Mouse (Mus musculus): ENCODE measurements around the gene Pacsin1. TPM values are rescaled to one million over a fixed set of nuclear protein-coding genes. Genes with fewer than 3 reads are reported as not detected.
"Not testable (repeated sequence)": the region's sequence is repeated elsewhere in the genome, so short reads cannot be mapped to it uniquely, and the experiment has no call there.

Pacsin1 gene
- polyA plus RNA-seq, 1 experiment, result 254 TPM

DNA sequence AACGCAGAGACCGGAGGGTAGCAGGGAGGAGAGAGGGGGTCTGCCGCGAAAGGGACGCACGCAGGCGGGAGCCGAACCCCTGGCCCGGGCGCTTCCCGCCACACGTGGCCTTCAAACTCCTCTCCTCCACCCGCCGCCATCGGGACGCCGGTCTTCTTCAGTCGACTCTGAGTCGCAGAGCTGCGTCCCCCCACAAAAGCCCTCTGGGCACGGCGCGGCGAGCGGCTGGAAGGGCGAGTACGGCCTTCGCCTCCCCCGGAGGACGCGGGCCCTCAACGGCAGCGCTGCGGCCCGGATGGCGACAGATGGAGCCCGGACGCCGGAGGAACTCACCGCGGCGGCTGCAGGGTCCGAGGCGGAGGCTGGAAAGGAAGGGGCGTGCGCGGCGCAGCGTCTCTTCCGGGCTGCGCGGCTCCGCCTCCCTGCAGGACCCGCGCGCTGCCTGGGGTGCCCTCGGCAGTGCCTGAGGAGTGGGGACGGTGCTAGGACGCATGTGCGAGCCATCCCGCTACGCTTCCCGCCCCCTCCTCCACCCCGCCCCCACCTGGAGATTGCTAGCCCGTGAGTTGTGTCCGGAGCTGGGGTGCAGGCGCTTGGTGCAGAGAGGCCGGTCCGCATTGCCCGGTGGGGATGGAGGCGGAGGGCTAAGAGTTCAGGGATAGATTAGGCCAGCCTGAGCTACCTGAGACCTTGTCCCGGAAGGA lies 20.3 kb upstream of the Pacsin1 start, which contains the start of gene RPS10-NUDT3:
TSS of gene RPS10-NUDT3 (minus strand) at position 352 of the 704 bp plus-strand sequence.
- H3K4me1 ChIP-seq (ENCODE audit: control insufficient read depth, insufficient read depth, low read length), result peaks cover 2% of the 10 kb centered on the region; the same call in 1 of the 2 replicates
- H3K27ac ChIP-seq (ENCODE audit: insufficient read depth, low read length), result peak within 1 kb of the TSS; percentile 41; the same call in 1 of the 2 replicates
- H3K4me3 ChIP-seq (ENCODE audit: insufficient read depth, low read length), result peak within 1 kb of the TSS; percentile 71
- no peak for TF ChIP-seq CTCF (IDR thresholded peaks at IDR 0.05; ENCODE audit: extremely low read depth, insufficient read depth, low read length)
- TF ChIP-seq POLR2A (IDR thresholded peaks at IDR 0.05; ENCODE audit: extremely low read depth, insufficient read depth, low read length), result peak; percentile 68; the same call in 1 of the 2 replicates

DNA sequence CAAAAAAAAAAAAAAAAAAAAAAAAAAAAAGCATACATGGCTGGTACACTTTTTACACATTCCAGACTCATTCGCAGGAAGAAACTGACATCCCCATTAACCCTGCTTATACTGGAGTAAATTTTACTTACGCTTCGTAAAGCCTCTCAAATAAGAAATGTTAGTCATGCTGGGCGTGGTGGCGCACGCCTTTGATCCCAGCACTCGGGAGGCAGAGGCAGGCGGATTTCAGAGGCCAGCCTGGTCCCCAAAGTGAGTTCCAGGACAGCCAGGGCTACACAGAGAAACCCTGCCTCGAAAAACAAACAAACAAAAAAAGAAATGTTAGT lies 19.8 kb upstream of the Pacsin1 start:
- H3K4me3 ChIP-seq (ENCODE audit: insufficient read depth, low read length), result peak overlapping the region; percentile 71
- not testable (repeated sequence) for H3K4me1 ChIP-seq (ENCODE audit: control insufficient read depth, insufficient read depth, low read length); H3K27ac ChIP-seq (ENCODE audit: insufficient read depth, low read length)

DNA sequence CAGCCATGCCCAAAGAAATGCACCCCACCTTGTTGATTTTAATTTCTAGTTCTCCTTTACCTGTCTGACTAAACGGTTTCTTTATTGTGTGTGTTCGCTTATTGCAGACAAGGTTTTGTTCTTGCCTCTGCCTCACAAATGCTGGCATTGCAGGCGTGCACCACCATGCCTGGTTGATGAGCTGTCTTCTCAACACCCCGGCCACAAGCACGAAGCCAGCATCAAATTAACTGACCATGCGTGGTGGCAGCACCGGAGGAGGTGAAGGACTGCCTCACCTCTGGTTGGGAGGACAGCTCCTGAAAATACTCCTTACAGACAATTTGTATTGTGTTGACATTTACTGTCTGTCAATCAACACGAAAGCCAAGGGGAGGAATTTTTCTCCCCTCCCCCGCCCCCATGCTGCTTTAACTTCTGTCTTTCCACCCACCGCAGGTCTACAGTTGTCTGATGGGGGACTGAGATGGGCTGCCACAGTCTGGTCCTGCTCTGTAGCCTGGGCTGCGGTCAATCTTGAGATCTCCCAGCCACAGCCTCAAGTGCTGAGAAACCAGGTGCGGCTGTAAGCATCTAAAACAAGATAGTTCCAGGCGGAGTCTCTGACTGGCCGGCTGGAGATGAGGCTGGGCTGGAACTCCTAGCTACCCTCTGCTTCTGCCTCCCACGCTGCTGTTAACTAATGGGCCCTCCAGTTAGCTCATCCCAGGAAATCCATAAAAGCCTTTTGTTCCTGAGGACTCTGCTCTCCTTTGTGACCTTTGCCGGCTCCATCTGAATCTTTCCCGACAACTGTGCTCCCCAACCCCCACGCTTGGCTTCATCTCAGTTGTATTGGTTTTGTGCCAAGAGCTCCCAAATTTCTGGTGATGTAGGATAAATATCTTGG lies 18.9 kb upstream of the Pacsin1 start, which contains the start of gene Rps10:
TSS of gene Rps10 (minus strand) at position 538 of the 889 bp plus-strand sequence.
- TF ChIP-seq CTCF (IDR thresholded peaks at IDR 0.05; ENCODE audit: extremely low read depth, insufficient read depth, low read length) (no peak), POLR2A (IDR thresholded peaks at IDR 0.05; ENCODE audit: extremely low read depth, insufficient read depth, low read length) (no peak)
- Histone ChIP-seq H3K4me3 (ENCODE audit: insufficient read depth, low read length) (peak within 1 kb of the TSS; percentile 71; the same call in 1 of the 2 replicates), H3K27ac (ENCODE audit: insufficient read depth, low read length) (peak within 1 kb of the TSS; percentile 41), H3K4me1 (ENCODE audit: control insufficient read depth, insufficient read depth, low read length) (peaks cover 2% of the 10 kb centered on the region; the same call in 1 of the 2 replicates)

DNA sequence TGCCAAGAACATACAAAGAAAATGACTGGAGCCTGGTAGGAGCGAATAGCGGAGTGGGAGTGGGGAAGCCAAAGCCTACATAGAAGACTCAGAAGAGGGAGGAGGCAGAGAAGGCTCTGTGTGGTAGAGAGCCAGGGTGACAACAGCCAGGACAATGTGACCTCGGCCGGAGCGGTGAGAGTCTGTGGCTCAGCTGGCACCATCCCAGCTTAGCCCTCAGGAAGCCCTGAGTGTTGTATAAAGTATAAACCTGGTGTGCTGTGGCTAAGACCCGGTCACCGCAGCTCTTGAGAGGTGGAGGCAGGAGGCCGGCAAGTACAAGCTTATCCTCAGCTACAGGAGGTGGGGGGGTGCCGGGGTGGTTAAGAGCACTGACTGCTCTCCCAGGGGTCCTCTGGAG lies 18.0 kb upstream of the Pacsin1 start:
- Histone ChIP-seq H3K27ac (ENCODE audit: insufficient read depth, low read length) (no peak overlapping the region), H3K4me1 (ENCODE audit: control insufficient read depth, insufficient read depth, low read length) (peaks cover 2% of the 10 kb centered on the region; the same call in 1 of the 2 replicates), H3K4me3 (ENCODE audit: insufficient read depth, low read length) (no peak overlapping the region)
- TF ChIP-seq CTCF (IDR thresholded peaks at IDR 0.05; ENCODE audit: extremely low read depth, insufficient read depth, low read length), result no peak
- TF ChIP-seq POLR2A (IDR thresholded peaks at IDR 0.05; ENCODE audit: extremely low read depth, insufficient read depth, low read length), result no peak

DNA sequence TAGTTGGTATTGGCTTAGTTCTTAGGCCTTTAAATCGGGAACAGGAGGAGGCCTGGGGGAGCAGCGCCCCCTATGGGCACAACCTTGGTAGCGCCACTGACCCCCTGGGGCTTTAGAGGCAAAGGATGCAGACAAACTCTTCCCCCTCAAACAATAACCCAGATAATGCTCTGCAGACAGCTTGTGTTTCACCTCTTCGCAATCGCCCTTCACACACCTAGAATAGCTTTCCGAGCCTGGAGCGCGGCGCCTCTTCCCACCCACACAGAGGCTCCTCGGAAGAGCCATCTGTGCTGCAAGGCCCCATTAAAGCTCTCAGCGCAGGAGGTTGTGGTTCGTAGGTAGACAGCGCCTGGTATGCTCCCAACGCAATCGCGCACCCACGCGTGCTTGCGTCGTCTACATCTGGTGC lies 16.4 kb upstream of the Pacsin1 start:
- TF ChIP-seq POLR2A (IDR thresholded peaks at IDR 0.05; ENCODE audit: extremely low read depth, insufficient read depth, low read length) (no peak), CTCF (IDR thresholded peaks at IDR 0.05; ENCODE audit: extremely low read depth, insufficient read depth, low read length) (peak; percentile 37)
- peaks cover 2% of the 10 kb centered on the region; the same call in 1 of the 2 replicates for H3K4me1 ChIP-seq (ENCODE audit: control insufficient read depth, insufficient read depth, low read length)
- H3K4me3 ChIP-seq (ENCODE audit: insufficient read depth, low read length), result no peak overlapping the region
- H3K27ac ChIP-seq (ENCODE audit: insufficient read depth, low read length), result 0 out of 2 replicates have a peak overlapping the region, but pooled peaks have one; percentile 47

DNA sequence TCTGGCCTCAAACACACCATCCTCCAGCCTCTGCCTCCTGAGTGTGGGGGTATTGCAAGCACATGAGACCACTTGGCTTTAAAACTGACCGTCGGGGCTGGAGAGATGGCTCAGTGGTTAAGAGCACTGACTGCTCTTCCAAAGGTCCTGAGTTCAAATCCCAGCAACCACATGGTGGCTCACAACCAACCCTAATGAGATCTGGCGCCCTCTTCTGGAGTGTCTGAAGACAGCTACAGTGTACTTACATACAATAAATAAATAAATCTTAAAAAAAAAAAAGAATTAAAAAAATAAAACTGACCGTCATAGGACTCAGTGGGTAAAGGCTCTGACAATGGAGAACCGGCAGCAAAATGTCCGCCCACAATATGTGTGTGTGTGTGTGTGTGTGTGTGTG lies 15.5 kb upstream of the Pacsin1 start:
- not testable (repeated sequence) for H3K4me1 ChIP-seq (ENCODE audit: control insufficient read depth, insufficient read depth, low read length); H3K4me3 ChIP-seq (ENCODE audit: insufficient read depth, low read length)
- H3K27ac ChIP-seq (ENCODE audit: insufficient read depth, low read length), result peak overlapping the region; percentile 47; the same call in 1 of the 2 replicates

DNA sequence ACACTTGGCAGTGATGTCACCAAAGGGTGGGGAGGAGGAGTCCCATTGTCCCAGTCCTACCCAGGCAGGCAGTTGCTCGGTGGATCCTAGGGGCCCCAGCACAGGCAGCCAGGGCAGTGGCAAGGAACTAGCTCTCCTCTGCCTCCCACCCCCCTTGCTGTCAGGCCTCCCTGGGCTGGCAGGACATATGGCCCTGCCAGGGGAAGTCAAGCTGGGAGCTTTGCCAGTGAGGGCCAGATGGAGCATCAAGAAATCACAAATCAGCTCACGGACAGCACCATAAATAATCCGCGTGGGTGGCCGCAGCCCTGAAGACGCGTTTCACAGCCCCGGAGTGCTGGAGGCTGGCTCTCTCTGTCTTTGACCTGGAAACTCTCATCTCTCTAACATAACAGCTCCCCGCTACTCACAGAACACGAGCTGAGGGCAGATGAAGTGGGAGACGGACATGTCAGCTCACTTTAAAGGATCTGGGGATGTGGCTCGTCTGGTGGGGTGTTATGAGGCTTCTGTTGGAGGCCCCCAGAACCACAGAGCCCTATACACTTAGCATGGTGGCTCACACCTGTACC lies 12.7 kb upstream of the Pacsin1 start:
- no peak overlapping the region for H3K4me3 ChIP-seq (ENCODE audit: insufficient read depth, low read length)
- peak overlapping the region; percentile 40 for H3K27ac ChIP-seq (ENCODE audit: insufficient read depth, low read length)
- H3K4me1 ChIP-seq (ENCODE audit: control insufficient read depth, insufficient read depth, low read length), result peaks cover 2% of the 10 kb centered on the region; the same call in 1 of the 2 replicates
- TF ChIP-seq CTCF (IDR thresholded peaks at IDR 0.05; ENCODE audit: extremely low read depth, insufficient read depth, low read length) (no peak), POLR2A (IDR thresholded peaks at IDR 0.05; ENCODE audit: extremely low read depth, insufficient read depth, low read length) (no peak)

DNA sequence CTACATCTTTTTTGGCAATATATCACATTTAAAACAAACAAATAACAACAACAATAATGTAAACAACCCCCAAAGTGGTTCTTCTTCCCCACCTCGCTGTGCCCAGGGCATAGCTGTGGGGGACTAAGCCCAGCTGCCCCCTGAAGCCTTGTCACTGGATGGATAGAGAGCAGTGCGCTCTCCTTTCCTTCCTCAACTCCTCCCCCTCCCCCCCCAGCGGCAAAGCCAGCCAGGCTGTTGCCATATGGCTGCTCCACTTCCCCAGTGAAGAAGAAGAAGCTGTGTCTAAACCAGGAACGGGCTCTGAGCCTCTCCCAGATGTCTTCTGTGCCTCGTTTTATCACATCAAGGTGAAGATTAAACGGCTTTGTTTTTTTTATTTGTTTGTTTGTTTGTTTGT lies 12.2 kb upstream of the Pacsin1 start:
- H3K4me3 ChIP-seq (ENCODE audit: insufficient read depth, low read length), result no peak overlapping the region
- H3K4me1 ChIP-seq (ENCODE audit: control insufficient read depth, insufficient read depth, low read length), result peaks cover 2% of the 10 kb centered on the region; the same call in 1 of the 2 replicates
- H3K27ac ChIP-seq (ENCODE audit: insufficient read depth, low read length), result peak overlapping the region; percentile 40
- TF ChIP-seq POLR2A (IDR thresholded peaks at IDR 0.05; ENCODE audit: extremely low read depth, insufficient read depth, low read length), result no peak
- TF ChIP-seq CTCF (IDR thresholded peaks at IDR 0.05; ENCODE audit: extremely low read depth, insufficient read depth, low read length), result no peak

DNA sequence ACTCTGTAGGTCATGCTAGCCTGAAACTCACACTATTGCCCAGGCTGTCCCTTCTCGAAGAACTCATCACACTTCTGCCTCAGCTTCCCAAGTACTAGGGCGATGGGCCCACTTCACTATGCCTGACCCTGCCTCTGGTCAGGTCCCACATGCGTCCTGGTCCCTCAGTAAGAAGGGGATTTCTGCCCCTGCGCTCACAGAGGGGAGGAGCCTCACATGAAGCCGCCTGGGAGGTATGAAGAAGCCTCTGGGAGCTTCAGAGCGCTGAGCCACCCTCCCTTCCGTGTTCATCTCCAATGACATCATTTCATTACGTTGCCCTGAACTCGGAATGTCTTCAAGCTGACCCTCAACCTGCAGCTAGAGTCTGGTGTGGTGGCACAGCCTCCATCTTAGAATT lies 11.6 kb upstream of the Pacsin1 start:
- H3K27ac ChIP-seq (ENCODE audit: insufficient read depth, low read length), result no peak overlapping the region
- TF ChIP-seq CTCF (IDR thresholded peaks at IDR 0.05; ENCODE audit: extremely low read depth, insufficient read depth, low read length) (no peak), POLR2A (IDR thresholded peaks at IDR 0.05; ENCODE audit: extremely low read depth, insufficient read depth, low read length) (no peak)
- H3K4me1 ChIP-seq (ENCODE audit: control insufficient read depth, insufficient read depth, low read length), result peaks cover 2% of the 10 kb centered on the region; the same call in 1 of the 2 replicates
- no peak overlapping the region for H3K4me3 ChIP-seq (ENCODE audit: insufficient read depth, low read length)
